Mouse (Mus musculus) urinary bladder, postnatal 10 days (tissue): ENCODE measurements around the gene Alkbh7.

Experiments used
- DNase-seq: peaks from one replicate; pipeline ENCODE4 v3.0.0; 2022; ENCODE audit warnings: low spot score

Gene Alkbh7

DNA sequence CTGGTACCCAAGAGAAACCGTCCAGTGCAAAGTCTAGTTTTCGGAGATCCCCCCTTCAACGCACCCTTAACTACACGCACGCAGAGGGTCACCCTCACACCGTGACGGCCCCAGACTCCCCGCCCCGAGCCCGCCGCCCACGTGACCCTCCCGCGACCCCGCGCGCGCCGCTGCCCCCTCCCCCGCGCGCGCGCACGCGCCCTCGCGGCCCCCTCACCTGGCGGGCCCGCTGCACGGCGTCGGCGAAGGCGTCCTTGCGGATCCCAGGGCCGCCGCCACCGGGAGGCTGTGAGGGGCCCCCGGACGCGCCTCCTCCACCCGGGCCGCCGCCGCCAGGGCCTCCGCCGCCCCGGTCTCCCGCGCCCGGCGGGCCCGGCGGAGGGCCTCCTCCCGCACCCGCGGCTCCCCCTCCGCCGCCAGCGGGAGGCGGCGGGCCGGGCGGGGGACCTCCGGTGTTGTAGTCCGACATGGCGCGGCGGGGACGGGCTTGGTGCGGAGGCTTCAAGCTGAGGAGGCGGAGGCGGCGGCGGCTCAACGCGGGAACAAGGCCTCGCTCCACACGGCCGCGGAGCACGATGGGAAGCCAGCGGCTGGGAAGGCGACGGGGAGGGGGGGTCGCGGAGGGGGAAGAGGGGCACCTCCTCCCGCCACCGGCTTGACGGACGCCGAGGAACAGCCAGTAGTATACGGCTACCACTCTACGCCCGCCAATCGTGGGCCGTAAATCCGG lies 34.0 kb downstream of the Alkbh7 start, which contains the start of gene Khsrp:
Gene Khsrp (minus strand): TSS at position 592 of the 730 bp plus-strand sequence.
- no peak for DNase-seq

DNA sequence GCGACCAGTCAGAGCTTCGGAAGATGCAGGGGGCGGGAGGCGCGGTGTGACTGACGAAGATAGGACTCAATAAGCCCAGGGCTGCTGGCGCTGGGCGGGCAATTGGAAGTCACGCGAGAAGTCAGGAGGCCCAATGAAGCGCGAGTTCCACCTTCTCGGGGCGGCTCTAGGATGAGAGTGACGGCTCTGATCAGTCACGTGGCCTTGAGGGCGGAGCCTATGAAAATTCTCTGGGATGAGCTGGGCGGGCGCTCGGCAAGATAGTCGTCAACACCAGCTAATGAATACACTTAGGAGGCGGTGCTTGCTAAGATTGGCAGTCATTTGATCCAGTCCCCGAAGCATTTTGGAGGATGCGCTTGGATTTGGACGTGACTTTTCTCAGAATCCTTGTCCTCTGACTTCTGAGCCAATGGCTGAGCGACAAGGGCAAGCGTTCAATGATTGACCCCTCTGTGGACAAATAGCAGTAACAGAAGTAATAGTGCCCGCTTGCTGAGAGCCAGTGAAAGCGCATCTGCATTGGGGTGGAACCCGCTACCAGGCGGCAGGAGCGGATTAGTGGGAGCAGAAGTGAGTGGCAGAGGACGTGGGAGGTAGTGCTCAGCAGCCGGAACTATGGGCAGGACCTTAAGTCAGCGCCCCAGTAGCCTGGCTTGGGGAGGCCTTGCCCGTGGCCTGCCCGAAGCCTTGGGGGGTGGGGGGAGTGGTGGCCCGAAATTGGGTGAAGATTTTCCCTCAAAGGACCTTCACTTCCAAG lies 34.7 kb downstream of the Alkbh7 start:
- DNase-seq: peak; percentile 93

- no peak for DNase-seq
Observed at GRCm38 (mm10) chr17:57032854-57033253, 35.7 kb downstream of the Alkbh7 start.

DNA sequence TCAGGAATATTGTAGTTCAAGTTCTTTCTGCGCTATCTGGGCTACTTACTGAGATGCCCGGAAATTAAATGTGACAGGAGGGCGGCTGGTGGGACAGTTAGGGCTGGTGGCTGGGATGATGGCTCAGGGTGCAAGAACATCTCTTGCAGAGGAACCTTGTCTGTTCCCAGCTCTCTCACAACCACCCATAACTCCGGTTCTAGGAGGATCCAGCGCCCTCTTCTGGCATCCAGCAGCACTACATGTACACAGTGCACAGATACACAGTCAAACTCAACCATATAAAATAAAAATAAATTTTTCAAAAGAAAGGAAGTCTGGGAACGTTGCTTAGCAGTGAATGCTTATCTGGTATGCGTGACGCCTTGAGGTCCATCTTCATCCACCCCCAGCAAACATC lies 41.8 kb downstream of the Alkbh7 start:
- no peak for DNase-seq

GRCm38 (mm10) chr17:57041554-57041953 lies 44.4 kb downstream of the Alkbh7 start, which contains the start of gene Slc25a41:
Slc25a41 (minus strand) TSS chr17:57041654.
- DNase-seq: no peak

GRCm38 (mm10) chr17:57047406-57047805 lies 50.3 kb downstream of the Alkbh7 start:
- DNase-seq: no peak

DNA sequence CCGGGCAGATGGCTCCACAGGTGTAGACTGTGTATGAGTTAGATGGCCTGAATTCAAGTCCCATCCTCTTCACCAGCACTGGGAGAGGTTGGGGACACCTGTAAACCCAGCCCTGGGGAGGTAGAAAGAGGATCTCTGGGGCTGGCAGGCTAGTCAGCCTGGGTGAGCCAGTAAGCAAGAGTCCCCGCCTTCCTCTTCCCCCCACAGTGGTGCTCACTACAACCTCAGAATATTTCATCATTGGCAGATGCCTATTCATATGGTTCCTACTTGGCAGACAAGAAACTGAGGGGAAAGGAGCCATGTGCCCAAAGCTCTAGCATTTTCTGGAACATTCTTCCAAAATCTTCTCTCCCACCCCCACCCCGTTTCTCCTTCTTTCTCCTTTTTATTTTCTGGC lies 51.7 kb downstream of the Alkbh7 start:
- DNase-seq: no peak
